Mouse (Mus musculus): ENCODE measurements at regions not wholly inside any gene's neighbourhood (a gene's known extent, or its start where the extent isn't known, plus 50 kb on each side); places are given as distances from the start of the nearest gene placed in this dataset.
A peak's percentile ranks its signal among the peaks of the same experiment; 100 is the strongest.

DNA sequence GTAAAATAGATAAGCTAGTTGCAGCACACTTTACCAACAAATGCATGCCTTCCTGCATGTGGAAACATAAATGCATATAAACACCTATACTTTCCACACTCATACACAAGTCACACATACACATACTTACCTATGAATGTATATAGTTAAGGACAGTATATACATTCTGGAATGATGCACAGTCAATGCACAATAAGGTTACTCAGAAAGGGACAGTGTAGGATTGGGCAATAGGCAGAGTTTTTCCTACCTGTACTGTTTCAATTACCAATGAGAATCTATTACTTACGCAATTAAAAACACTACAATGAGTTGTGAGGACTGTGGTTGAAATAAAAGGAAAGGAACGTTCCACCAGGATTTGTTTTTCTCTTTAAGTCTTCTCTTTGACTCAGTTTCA, 157.5 kb upstream of the Ankrd55 start:
- no peak for DNase-seq (ENCODE audit: extremely low spot score in 1 of 2, low spot score in 2 of 2)
- intact Hi-C loops (cut with DNase I): no loop called here

DNA sequence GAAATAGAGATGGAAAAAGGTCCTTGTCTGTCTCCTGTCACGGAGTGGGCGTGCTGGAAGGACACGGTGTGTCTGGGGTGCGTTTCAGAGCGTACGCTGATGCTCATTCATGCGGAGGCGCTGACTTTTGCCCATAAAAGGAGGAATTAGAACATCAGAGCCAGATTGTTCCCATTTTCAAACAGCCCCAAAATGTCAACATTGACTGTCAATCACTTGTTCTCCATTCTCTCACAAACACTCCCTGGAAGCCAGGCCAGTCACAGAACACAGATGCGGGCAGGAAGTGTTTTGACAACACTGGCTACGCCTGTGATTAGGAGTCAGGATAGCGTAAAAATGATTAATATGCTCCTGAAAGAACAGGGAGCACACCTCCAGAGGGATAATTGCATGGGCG, 157.1 kb upstream of the Ankrd55 start:
- intact Hi-C loops (cut with DNase I): no loop called here
- no peak for DNase-seq (ENCODE audit: extremely low spot score in 1 of 2, low spot score in 2 of 2)

DNA sequence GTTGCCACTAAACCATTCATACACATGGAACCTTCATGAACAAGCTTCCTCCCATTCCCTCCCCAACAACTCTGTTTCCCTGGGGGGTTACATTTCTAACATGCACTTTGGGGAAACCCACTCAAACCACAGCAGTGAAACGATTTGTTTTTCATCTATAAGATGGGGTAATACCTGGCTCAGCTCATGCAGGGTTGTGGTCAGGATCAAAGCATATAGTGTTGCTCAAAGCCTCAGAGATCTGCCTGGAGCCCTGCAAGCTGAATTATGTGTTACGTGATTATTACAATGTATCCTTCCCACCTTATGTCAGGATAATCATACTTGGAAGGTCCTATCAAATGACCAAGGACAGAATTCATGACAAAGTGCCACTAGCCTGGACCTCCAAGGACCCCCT, 154.5 kb upstream of the Ankrd55 start:
- DNase-seq (ENCODE audit: extremely low spot score in 1 of 2, low spot score in 2 of 2): no peak
- intact Hi-C loops (cut with DNase I): no loop called here

DNA sequence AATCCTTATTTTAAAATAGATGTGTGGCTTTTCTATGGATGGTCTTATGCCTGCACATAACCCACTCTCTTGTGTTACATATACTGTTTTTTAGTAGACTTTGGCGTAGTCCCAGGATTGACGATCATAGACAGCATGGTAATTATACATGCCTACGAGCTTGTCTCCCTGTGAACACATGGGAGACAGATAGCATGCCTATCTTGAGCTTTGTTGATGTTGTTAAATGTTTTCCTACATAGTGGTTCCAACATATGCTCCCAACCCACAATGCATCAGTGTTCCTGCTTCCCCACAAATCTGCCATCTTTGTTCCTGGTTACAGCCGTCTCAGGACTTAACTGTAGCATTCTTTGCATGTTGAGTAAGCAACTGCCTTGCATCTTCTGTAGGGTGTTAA, 153.6 kb upstream of the Ankrd55 start:
- no peak for DNase-seq (ENCODE audit: extremely low spot score in 1 of 2, low spot score in 2 of 2)

DNA sequence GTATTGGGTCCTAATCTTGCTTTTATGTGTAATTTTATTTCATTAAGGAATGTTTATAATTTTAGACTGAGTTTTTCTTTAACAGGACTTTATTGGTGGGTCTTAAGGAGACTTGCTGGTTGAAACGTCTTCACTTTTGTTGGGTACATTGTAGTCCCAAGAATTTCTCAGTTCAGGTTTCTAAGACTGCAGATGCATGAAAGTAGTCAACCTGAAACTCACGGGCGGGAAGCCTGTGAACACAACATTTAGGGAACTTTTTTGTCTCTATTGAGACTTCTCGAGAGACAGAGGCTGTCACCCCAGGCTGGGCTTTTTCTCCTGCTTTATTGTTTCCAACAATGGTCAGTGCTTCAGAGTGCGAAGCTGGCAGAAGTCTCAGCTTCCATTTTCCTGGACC, 152.5 kb upstream of the Ankrd55 start:
- no peak for DNase-seq (ENCODE audit: extremely low spot score in 1 of 2, low spot score in 2 of 2)
- intact Hi-C loops (cut with DNase I): no loop called here

More for the DNA sequence above, 153.6 kb upstream of the Ankrd55 start:
- intact Hi-C loops (cut with DNase I): no loop called here

DNA sequence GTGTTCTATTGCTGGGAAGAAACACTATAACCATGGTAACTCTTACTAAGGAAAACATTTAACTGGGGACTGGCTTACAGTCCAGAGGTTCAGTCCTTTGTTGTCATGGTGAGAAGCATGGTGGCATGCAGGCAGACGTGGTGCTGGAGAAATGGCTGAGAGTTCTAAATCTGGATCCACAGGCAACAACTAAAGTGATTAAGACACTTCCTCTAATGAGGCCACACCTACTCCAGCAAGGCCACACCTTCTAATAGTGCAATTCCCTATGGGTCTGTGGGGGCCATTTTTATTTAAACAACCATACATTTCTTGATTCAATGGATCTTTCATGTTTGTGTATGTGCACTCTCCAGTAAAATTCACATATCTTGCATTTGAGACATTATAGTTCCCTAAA, 151.4 kb upstream of the Ankrd55 start:
- intact Hi-C loops (cut with DNase I): no loop called here
- no peak for DNase-seq (ENCODE audit: extremely low spot score in 1 of 2, low spot score in 2 of 2)

DNA sequence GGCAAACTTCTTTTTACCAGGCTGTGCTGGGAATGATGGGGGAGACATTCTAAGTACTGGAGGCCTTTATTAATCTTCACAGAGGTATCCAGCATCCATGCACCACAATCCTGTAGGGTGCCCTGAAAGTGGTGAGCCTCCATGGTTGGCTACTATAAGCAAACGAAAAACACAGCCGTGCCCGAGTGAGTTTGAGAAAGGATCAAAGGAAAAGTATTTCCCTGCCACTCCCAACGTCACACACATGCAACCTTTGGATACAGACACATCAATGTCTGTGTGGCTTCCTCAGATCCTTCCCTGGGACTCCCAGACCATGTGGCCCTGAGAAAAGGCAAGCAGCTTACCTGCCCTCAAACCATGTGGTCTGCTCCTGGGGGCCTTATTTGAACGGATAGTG, 147.4 kb upstream of the Ankrd55 start:
- intact Hi-C loops (cut with DNase I): no loop called here
- DNase-seq (ENCODE audit: extremely low spot score in 1 of 2, low spot score in 2 of 2): no peak

DNA sequence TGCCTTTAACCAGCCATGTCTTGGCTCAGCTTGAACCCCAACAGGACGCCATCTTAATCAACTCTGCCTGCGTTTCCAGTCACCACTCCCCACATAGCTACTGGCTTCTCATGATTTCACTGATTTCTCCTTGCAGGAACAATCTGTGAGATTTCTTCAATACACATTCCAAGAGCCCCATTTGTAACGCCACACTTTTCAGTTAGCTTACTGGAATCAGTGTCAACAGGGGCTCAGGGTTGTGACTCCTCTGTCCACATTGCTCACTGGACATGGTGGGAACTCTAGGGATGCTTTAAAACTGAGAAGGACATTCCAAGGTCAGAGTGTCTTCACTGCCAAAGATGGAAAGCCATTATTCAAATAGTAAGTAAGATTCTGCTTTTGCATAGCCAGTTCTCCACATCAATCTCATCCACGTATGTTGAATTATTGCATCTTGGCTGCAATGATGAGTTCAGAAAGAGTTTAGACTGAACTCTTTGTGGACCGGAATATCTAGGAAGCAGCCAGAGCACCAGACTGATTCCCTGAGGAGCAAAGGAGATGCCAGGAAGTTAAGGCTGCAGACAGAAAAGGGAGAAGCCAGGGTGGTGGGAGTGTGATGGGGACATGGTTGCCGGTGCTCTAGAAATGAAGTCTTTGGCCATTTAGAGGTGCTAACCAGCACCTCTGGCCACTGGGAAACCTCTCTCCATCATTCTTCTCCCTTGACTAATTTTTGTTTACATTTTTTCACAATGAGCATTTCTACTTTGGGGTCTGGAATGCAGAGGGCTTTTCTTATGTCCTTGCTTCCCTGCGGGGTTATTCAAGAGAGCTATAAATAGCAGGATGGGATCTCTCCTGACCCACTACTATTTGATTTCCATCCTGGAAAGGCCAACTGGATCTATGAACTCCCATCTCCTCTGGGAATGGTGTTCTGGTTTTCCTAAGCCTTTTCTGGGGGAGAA, 143.6 kb upstream of the Ankrd55 start:
- DNase-seq (ENCODE audit: extremely low spot score in 1 of 2, low spot score in 2 of 2): no peak
- intact Hi-C loops (cut with DNase I): no loop called here

DNA sequence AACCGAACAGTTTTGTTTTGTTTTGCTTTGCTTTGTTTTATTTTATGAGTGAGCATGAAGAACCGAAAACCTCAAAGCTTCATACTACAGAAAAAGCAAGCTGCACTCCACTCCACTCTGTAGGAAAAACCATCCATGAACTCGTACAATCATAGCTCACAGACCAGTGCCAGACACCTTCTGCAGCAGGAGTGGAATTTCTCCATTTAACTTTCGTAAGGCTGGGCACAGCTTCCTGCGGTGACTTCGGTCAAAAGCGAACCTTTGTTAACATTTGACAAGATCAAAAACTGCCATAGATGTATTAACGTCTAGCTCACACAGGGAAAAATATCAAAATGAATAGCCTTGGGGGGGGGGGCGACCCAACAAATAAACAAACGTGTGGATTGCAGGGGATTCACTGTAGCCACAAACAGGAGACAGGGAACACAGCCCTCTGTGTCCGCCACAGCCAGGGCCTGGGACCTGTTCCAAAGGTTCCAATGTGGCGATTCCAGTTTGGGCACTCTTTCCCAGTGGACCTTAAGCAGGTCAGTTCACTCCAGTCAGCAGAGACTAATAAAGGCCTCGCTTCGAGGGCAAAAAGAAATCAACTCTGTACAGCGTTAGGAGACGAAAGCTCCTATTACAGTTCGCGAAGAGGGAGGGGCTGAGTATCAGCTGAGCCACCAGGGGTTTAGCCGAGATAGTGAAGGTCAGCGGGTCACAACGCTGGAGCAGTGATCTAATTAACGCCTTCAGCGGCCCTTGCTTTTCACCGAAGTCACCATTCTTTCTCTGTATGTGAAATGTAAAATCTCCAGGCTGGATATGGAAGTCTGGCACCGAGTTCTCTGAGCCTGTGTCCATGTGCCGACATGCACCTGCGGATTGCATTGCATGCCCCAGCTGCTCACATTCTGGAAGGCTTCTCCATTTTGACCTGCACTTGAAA, 135.4 kb upstream of the Ankrd55 start:
- DNase-seq (ENCODE audit: extremely low spot score in 1 of 2, low spot score in 2 of 2): peak in 1 of 2 experiments; percentile 18
- intact Hi-C loops (cut with DNase I): no loop called here

DNA sequence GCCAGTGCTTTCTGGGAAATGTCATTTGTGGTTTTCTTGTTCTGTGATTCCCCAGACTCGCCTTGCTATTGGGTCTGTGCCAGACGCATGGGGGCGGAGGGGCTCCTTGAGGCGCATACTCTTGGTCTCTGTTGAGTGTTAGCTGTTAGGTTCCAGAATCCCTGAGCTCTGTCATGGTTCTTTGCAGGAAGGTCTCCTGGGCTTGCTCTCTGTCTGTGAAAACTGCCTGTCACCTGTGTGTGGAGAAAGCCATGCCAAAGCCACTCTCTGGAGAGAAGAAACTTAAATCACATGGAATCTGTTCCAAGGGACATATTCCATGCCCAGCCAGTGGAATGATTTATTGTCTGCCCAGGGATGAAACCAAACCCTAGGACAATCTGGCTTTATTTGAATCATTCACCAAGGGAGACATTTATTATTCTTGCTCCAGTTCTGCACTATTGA, 134.5 kb upstream of the Ankrd55 start:
- intact Hi-C loops (cut with DNase I): no loop called here
- peak in 1 of 2 experiments; percentile 40 for DNase-seq (ENCODE audit: extremely low spot score in 1 of 2, low spot score in 2 of 2)

DNA sequence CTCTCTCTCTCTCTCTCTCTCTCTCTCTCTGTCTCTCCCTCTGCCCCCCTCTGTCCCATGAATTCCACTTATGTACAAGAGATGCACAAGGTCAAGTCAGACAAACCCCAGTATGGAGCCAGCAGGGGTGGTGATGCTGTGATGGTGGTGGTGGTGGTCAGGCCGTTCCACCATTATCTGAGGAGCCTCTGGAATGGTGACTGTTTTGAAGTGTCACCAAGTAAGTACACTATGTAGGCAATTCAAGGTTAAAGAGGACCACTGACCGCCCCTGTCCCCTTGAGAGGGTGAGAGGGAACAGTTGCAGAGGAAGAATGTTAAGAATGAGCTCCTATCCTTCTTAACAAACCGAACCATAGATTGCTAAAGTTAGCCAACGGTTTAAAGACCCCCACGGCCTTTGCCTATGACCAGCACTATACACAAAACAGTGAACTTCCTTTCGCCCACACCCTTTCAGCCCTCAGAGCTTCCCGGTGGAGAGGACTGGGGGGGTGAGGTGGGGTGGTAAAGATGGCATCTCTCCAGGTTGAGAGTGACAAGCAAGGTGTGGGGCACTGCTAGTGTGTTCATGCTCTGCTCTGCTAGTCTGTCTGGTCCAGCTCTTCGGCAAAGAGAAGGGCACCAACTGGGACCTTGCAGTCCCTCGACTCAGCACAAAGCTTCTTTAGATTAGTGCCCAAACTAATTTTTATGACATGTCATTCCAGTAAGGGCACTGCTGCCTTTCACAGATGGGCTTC, 128.7 kb upstream of the Ankrd55 start:
- intact Hi-C loops (cut with DNase I): no loop called here

DNA sequence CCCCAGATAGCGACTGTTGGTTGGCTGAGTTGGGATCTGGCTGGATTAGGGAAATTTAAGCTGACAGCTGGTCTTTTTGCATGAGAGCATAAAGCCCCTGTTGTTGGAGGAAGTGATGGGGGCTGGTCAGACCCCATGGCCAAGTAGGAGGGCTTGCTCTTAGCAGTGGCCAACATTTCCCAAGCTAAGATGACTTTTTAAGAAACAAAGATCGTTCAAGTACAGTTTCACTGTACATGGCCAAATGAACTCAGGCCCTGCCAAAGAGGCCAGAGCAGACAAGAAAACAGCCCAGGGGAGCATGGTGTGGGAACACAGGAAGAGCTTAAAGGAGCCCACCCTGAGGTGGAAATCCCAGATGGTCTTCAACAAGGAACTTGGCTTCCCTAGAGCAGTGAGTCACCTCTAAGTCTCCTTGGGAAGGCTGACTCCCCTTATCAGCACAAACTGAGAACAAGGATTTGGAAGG, 128.0 kb upstream of the Ankrd55 start:
- intact Hi-C loops (cut with DNase I): no loop called here
- peak in 1 of 2 experiments; percentile 45 for DNase-seq (ENCODE audit: extremely low spot score in 1 of 2, low spot score in 2 of 2)

More for the DNA sequence above, 128.7 kb upstream of the Ankrd55 start:
- no peak for DNase-seq (ENCODE audit: extremely low spot score in 1 of 2, low spot score in 2 of 2)

DNA sequence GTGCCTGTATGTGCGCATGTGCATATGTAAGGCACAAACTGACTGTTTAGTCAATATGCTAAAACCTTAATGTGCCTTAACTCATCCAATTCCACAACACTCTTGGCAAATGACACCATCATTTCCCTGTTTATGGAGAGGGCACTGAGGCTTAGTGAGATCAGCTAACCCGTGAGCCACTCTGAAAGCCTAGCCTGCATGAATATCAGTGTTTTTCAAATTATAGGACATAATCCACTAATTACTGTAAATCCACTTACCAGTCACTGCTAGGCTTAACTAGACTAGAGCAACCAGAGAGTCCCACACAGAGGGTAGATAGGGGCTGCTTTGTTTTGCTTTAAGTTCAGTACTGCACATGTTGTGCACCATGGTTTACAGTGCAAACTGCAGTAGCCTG, 127.5 kb upstream of the Ankrd55 start:
- no peak for DNase-seq (ENCODE audit: extremely low spot score in 1 of 2, low spot score in 2 of 2)
- intact Hi-C loops (cut with DNase I): no loop called here

DNA sequence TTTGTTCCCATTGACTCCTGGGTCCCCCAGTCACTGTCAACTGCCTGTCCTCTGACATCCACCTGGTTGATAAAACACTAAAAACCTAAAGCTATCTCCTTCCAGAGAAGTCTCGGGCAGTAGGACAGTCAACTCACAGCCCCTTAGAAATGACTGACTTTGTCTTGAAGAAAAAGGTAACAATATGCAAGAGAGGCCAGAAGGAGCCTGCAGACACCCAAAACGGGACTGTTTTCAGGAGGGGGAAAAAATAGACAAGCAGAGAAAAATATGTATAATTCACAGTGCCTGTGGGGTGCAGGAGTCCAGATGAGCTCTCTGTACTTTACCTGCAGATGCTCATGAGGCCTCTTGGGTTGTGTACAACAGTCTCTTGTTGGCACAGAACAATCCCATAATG, 126.4 kb upstream of the Ankrd55 start:
- intact Hi-C loops (cut with DNase I): no loop called here
- DNase-seq (ENCODE audit: extremely low spot score in 1 of 2, low spot score in 2 of 2): no peak

DNA sequence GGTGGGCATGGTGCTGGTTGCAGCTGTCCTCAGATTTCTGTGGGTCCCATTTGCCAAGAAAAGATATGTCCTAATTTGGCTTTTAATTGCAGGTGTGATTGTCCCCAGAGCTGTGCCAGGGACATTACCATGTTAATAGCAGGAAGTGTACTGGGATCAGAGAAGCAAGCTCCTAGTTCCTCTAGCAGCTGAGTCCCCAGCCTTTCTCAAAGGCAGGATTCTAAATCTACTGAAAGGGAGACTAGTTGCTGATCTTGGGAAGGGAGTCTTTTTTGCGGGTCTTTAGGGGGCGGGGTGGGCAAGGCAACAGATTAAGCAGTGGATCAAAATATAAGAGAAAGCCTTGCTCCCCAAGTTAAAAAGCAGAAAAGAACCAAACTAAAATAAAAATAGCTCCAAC, 122.3 kb upstream of the Ankrd55 start:
- intact Hi-C loops (cut with DNase I): no loop called here
- no peak for DNase-seq (ENCODE audit: extremely low spot score in 1 of 2, low spot score in 2 of 2)

DNA sequence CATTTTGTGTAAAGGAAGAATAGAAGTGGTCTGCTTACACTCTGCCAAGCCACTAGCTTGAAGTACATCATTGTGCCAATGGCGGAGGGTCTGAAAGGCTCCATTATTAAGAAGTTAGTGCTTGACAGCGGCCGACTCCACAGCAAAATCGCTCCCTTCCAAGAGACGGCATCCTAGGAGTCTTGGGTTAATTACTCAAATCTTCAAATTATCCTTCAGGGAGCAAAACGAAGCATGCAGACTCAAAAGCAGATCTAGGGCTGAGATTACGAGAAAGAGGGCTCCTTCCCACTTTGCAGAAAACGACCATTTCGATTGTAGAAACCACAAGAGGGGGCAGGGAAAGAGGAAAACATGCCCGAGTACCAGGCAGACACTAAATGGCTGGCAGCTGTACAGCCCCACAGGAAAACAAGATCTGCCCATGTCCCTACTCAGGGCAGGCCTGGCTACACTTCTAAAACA, 121.9 kb upstream of the Ankrd55 start:
- DNase-seq (ENCODE audit: extremely low spot score in 1 of 2, low spot score in 2 of 2): peak in 1 of 2 experiments; percentile 33
- intact Hi-C loops (cut with DNase I): no loop called here

DNA sequence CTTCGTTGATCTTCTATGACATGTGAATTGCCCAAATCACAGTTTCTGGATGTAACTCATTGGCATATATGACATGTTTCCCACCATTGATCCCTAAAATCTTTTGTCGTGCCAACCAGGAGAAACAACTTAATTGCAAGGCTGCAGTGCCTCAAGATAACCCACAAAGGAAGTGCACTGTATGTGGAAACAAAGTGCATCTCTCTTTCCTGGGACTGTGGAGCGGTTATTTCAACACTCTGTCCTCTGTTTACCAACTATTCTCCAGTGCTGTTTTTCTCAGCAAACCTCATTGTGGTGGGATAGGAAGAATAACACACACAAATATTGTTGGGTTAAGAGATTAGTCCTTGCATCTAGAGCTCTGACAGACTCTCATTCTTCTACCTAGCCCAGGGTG, 119.8 kb upstream of the Ankrd55 start:
- intact Hi-C loops (cut with DNase I): no loop called here
- DNase-seq (ENCODE audit: extremely low spot score in 1 of 2, low spot score in 2 of 2): no peak

DNA sequence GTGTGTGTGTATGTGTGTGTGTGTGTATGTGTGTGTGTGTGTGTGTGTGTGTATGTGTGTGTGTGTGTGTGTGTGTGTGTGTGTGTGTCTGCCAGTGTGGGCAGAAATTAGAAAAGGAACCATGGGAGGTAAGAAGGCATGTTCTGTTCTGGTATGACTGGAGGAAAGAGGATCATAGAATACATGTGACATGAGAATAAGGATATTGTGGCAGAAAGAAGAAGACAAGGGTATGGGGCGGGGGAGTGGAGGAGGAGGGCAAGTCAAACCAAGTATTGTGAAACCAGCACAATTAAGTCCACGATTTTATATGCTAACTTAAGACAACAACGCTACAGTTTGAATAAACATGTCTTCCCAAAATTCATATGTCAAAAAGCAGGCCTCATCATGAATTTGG, 117.4 kb upstream of the Ankrd55 start:
- intact Hi-C loops (cut with DNase I): no loop called here
- no peak for DNase-seq (ENCODE audit: extremely low spot score in 1 of 2, low spot score in 2 of 2)

Measured in left cerebral cortex, postnatal 10 days (tissue).